16 mouse cellular contexts compared by ENCODE assay signal in genomic region chr4:44931732-44932131, GRCm38 (mm10).
"Had no signal": no experiment of that assay in that cellular context is flagged by ENCODE, and none has a peak within 500 bp of the region (broad histone marks: within the 10 kb centered on the region; RNA-seq: fewer than 3 reads in every experiment).

No protein-coding gene starts in this region.

- H3K9me3 ChIP-seq: midbrain, embryonic 10.5 days; midbrain, embryonic 12.5 days; neural tube, embryonic 13.5 days; neural tube, embryonic 15.5 days had no signal

- H3K27me3 ChIP-seq: midbrain, embryonic 12.5 days; neural tube, embryonic 13.5 days; neural tube, embryonic 15.5 days had no signal

- H3K4me1 ChIP-seq: midbrain, embryonic 10.5 days; midbrain, embryonic 12.5 days; neural tube, embryonic 13.5 days; neural tube, embryonic 15.5 days had no signal

- DNase-seq: lung, adult 18-20 months; lung, embryonic 14.5 days; lung, postnatal 10 days; lung, postnatal 4 days; midbrain, embryonic 14.5 days; retina, postnatal 1 day; right cerebral cortex, postnatal 14 days; thymus, adult 2 months; thymus, postnatal 25 days; thymus, postnatal 4 days had no signal

- H3K27ac ChIP-seq: midbrain, embryonic 10.5 days; midbrain, embryonic 12.5 days; neural tube, embryonic 13.5 days; neural tube, embryonic 15.5 days had no signal

- ATAC-seq: midbrain, embryonic 16.5 days had no signal

- H3K4me3 ChIP-seq: midbrain, embryonic 10.5 days; midbrain, embryonic 12.5 days; myocyte; neural tube, embryonic 13.5 days; neural tube, embryonic 15.5 days had no signal

- H3K4me2 ChIP-seq: lung, embryonic 14.5 days; midbrain, embryonic 12.5 days; neural tube, embryonic 13.5 days; neural tube, embryonic 15.5 days had no signal

- H3K9ac ChIP-seq: lung, embryonic 14.5 days; midbrain, embryonic 12.5 days; neural tube, embryonic 13.5 days; neural tube, embryonic 15.5 days had no signal
